Mouse (Mus musculus) WW6 (cell line): ENCODE measurements around the gene Disc1.

ENCODE experiments used
- DNase-seq: peaks from one replicate; pipeline ENCODE4 v3.0.0-alpha.2; 2013; ENCODE audit warnings: low read depth, low spot score

Disc1 gene

GRCm38 (mm10) chr8:125221062-125221461 is 167.1 kb downstream of the Disc1 start:
- no peak for DNase-seq

DNA sequence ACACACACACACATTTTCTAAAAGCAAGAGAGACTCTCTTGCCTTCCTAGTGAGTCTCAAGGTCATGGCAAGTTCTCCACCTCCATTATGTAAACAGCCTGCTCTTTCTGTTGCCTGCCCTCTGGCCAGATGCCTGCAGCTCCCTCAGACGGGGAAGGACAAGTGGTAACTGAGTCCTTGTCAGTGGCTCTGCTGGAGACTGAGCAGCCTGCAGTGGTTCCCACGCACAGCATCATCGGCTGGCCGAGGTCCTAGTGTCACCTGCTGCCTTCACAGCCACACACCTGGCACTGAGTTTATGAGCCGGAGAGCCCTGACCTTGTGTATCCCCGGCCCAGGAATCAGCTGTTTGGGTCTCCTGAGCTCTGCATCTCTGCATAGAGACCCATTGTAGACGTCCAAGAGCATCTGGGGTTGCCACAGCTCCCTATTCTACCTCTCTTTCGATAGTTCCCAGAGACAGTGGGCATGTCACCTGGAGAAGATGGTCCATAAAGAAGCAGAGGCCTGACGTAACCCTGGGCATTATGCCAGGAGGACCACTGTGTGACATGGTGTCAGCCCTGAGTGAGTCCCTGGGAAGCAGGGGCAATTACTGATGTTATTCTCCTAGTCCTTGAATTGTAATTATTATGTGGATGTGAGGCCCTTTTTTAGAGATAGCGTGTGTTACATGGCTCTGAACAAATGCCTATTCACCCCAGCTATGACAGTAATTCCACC is 169.2 kb downstream of the Disc1 start:
- no peak for DNase-seq

- DNase-seq: no peak
These were observed 170.3 kb downstream of the Disc1 start for GRCm38 (mm10) chr8:125224271-125224699.

- DNase-seq: no peak
These were observed 171.3 kb downstream of the Disc1 start for GRCm38 (mm10) chr8:125225266-125225665.

DNA sequence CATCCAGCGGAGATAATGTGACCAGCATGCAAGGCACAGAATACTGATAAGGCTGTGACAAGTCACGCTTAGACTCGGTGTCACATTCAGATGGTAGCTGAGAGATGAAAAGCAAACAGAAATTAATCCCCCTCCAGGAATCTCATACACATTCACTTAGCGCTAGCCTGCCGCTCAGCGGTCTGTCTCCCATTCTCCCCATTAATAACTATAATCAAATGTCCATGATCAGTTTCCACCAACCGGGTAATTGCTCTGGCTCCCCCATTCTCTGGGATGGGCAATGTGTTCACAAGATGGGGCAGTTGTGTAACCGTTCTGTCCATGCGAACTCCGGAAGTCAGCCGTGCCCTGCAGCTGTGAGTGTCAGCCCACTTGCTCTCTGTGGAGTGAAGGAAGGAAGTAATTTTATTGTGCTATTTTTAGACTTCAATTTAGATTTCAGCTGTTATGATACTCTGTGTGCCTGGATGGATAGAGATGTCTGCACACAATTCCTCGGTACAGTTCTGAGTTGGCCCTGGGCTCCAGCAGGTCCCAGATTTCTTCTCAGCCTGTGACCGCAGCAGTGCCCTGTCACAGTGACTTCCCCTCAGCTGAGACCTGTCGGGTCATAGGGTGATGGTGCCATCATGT is 173.1 kb downstream of the Disc1 start:
- DNase-seq: no peak

- DNase-seq: no peak
These were observed 176.6 kb downstream of the Disc1 start for GRCm38 (mm10) chr8:125230526-125231131.

- DNase-seq: no peak
These were observed 178.7 kb downstream of the Disc1 start for GRCm38 (mm10) chr8:125232724-125233123.

DNA sequence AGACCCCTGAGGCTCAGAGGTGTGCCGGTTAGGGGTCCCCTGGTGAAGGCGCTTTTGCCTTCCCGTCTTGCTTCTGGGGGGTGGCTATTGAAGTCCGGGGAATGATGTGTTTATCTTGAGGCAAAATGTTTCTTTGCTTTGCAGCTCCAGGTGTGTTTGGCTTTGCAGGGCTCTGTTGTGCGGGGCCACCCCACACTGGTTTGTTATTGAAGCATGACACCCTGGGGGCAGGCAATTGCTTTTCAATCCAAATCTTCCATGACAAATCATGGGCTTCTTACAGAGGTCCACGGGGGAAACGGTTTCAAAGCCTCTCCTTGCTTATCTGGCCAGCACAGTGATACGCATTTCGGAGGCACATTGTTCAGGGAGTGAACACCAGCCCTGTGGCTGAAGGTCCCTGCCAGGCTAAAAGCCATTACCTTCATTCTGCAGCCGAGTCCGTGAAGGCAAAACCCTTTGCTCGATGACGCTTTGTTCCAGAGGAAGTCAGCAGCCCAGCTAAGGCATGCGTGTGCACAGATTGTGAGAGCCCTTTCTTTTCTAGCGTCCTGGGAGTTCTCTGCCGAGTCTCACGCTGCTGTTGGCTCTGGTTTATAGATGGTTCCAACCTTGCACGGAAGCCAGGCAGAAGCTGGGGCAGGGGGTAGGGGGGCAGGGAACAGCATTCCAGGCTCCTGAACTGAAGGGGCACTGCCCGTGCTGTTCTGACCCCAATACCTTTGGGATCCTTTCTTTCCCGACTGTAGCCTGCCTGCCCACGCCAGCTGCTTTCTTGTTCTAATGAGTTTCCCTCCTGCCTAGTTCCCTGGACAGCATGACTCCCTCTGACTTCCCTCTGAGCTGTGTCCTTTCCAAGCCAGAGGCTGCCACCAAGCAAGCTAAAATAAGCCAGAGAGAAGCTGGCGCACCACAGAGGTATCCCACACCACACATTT is 182.2 kb downstream of the Disc1 start:
- DNase-seq: no peak

DNA sequence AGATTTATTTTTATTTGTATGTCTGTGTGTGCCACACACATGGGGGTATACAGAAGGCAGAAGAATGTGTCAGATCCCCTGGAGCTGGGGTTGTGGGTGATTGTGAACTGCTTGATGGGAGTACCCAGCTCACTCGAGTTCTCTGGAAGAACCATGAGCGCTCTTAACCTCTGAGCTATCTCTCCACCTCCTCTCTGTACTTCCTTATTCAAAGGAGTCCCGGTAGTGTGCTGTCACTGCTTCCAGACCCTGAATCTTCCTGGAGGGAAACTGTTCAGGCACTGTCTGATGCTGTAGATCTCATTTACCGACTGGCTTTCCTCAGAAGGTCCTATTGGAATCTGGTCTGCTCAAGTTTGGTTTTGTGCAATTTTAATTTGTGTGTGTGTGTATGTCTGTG is 186.8 kb downstream of the Disc1 start:
- DNase-seq: no peak

- no peak for DNase-seq
These were observed 188.4 kb downstream of the Disc1 start for GRCm38 (mm10) chr8:125242382-125242781.

GRCm38 (mm10) chr8:125242921-125243320 is 188.9 kb downstream of the Disc1 start:
- no peak for DNase-seq

GRCm38 (mm10) chr8:125246737-125247292 is 192.8 kb downstream of the Disc1 start:
- DNase-seq: no peak

GRCm38 (mm10) chr8:125247349-125247748 is 193.4 kb downstream of the Disc1 start:
- no peak for DNase-seq

DNA sequence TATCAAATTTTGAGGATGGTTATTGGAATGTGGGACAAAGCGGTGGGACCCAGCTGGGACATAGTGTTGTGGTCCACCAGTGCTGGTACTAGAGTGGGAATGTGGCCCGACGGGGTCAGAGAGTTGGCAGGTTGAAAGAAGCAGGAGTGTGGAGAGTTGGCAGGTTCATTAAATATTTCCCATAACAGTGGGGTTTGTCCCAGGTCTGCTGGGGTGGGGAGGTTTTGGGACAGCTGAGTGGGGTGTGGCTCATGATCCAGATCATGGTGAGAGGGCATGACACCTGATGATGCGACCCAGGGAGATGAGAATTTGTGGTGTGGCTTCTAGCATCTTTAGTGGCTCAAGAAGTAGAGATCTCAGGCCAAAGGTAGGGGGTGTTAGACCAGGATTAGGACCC is 199.0 kb downstream of the Disc1 start:
- no peak for DNase-seq

DNA sequence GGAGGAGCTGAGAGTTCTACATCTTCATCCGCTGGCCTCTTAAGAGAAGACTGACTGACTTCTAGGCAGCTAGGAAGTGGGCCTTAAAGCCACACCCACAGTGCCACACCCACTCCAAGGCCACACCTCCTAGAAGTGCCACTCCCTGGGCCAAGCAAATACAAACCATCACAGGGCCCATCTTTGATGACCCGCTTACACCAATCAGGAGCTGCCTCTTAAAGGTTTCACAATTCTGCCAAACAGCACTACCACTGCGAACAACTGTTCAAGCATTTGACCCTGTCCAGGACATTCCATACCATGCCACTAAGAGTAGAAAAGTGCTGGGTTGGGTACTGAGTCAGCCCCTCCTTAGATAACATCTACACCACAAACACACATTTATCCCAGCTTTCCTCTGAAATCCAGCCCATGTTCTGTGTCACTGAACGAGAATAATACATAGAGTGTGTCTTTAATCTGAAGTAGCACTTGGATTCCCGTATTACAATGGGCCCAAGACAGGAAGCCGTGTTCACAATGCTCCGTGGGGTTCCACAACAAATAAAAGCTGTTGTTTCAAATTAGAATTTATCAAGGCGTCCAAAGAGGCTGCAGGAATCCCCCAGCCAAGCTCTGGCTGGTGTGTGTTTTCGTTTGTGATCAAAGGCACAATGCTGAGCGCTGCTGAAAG is 199.6 kb downstream of the Disc1 start:
- no peak for DNase-seq

DNA sequence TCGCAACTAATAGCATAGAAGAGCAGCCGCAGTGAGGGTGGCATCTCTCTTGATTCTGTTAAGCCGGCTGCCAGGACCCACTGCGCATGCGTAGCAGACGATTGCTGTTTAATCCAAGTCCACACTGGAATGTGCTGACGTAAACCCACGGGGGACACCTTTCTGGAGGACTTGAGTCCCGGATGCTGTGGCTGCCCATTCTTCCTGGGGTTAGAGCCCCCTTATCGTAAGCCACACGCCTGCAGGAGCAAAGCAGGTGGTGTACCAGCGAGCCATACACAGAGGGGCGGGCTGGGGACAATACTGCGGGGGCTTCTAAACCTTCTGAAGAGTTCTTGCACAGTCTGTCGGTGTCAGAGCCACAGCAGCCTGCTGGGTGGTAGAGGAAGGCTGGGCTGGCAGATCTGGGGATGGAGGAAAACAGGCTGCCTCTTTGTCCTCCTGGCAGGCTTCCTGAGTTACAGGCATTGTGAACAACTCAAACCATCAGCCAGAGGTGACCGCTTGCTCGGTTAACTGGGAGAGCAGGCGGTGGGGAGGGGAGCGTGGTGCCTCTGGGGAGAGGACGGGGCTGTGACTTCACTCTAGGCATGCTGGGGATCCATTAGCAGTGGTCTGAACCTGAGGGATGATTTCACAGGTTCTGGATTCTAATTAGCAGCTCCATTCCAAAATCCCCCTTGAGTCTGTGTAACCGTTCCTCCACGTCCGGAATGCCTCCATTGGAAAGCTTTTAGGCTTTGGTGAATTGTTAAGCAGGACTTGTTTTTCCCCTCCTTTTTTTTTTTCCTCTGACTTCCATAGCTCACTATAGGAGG is 200.4 kb downstream of the Disc1 start:
- DNase-seq: peak; percentile 50

DNA sequence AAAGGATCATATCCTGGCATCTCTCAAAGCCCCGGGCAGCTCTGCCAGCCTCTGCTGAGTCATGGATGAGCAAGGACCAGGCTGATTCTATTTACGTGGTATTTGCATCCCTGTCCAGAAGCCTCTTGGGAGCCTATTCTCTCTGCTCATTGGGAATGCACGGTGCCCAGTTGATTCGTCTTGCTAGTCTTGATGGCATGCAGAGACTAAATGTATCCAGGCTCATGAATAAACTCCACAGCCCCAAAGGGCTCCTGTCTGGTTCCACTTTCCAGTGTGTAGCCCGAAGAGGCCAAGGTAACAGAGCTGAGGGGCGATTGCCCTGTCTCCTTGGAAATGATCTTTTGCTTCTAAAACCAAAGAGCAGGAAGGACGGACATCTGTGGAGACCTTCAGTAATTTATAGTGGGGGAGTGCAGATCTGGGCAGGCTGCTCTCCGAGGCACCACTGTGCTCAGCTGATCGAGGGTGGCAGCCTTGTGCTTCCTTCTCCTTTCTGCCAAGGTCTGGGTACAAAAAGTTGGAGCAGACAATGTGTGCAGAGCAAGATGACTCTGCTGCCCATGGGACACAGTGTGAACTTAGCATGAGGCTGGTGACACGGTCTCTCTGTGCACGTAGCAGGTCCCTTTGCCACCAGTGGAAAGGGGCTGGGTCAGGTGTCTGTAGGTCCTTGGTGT is 201.2 kb downstream of the Disc1 start:
- no peak for DNase-seq

DNA sequence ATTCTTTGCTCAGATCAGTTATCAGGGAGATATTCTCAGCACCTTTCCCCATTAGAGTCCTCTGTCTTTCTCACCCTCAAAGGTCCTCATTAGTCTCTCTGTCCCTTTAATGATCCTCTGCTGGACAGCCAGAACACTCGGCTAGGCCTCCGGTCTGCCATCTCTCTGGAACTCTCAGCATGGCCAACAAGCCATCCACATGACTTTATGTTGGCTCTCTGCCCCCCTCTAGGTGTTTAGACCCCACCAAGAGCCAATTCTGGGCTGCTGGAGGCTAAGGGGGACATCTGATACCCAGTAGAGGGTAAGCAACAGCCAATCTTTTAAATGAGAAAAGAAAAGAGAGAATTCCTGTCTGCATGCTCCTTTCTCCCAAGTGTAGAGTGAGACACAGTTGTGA is 203.7 kb downstream of the Disc1 start:
- DNase-seq: no peak

- no peak for DNase-seq
These were observed 205.0 kb downstream of the Disc1 start for GRCm38 (mm10) chr8:125258806-125259500.
